Mouse (Mus musculus) bone marrow, adult 2 months (tissue): ENCODE results near the gene Tmem11.

Source experiments
- CTCF ChIP-seq: fragments of 200-500 bp; IDR thresholded peaks from 2 replicates; pipeline ENCODE4 v1.5.1; 2011; ENCODE audit warnings: low read length, control low read depth; ENCODE audit not compliant: control insufficient read depth, insufficient read depth
- POLR2A ChIP-seq: fragments of 200-500 bp; IDR thresholded peaks from 2 replicates; pipeline ENCODE4 v1.6.1; 2011; ENCODE audit warnings: low read depth, mild to moderate bottlenecking, control low read depth, low read length, borderline replicate concordance; ENCODE audit not compliant: control insufficient read depth

GRCm38 (mm10) chr11:60890286-60890685 is 11.2 kb upstream of the Tmem11 start:
- TF ChIP-seq CTCF (no peak), POLR2A (no peak)
